Mouse (Mus musculus): ENCODE measurements around the gene Cox14. TPM values are rescaled to one million over a fixed set of nuclear protein-coding genes. Genes with fewer than 3 reads are reported as not detected.
"Not testable (repeated sequence)": the region's sequence is repeated elsewhere in the genome, so short reads cannot be mapped to it uniquely, and the experiment has no call there.

Cox14 gene
- polyA plus RNA-seq, 1 experiment from 2014 or later: 187 TPM

GRCm38 (mm10) chr15:99721921-99722743 is 3.3 kb upstream of the Cox14 start:
- H3K4me2 ChIP-seq (replicated peaks): no peak overlapping the region
- no peak overlapping the region for H3K9ac ChIP-seq
- no peak overlapping the region for H3K27ac ChIP-seq
- H3K4me1 ChIP-seq (replicated peaks): peaks cover 37% of the 10 kb centered on the region
- H3K4me3 ChIP-seq (replicated peaks): no peak overlapping the region
- H3K9me3 ChIP-seq: no peaks in the 10 kb centered on the region
- WGBS: 81% methylated on average over 25 of the region's 25 CpGs
- ATAC-seq: no peak
- no peaks in the 10 kb centered on the region for H3K36me3 ChIP-seq
- no peaks in the 10 kb centered on the region for H3K27me3 ChIP-seq (replicated peaks)

- no peaks in the 10 kb centered on the region for H3K9me3 ChIP-seq
- H3K9ac ChIP-seq: no peak overlapping the region
- ATAC-seq: no peak
- no peak overlapping the region for H3K4me3 ChIP-seq (replicated peaks)
- no peaks in the 10 kb centered on the region for H3K27me3 ChIP-seq (replicated peaks)
- H3K4me1 ChIP-seq (replicated peaks): peaks cover 30% of the 10 kb centered on the region
- WGBS: 62% methylated on average over 10 of the region's 10 CpGs
- H3K36me3 ChIP-seq: peaks cover 7% of the 10 kb centered on the region
- H3K27ac ChIP-seq: peak overlapping the region; percentile 61
- H3K4me2 ChIP-seq (replicated peaks): 0 out of 2 replicates have a peak overlapping the region, but pooled peaks have one; percentile 7
Measured at GRCm38 (mm10) chr15:99723120-99723514, 2.3 kb upstream of the Cox14 start.

- no peak overlapping the region for H3K4me3 ChIP-seq (replicated peaks)
- WGBS: 27% methylated on average over 11 of the region's 11 CpGs
Measured at GRCm38 (mm10) chr15:99723515-99724291, 1.7 kb upstream of the Cox14 start.

GRCm38 (mm10) chr15:99724292-99725021 is 961 bp upstream of the Cox14 start:
- 9% methylated on average over 16 of the region's 16 CpGs for WGBS
- Histone ChIP-seq H3K27ac (peak overlapping the region; percentile 61), H3K4me3 (replicated peaks) (peak overlapping the region; percentile 99), H3K4me1 (replicated peaks) (peaks cover 28% of the 10 kb centered on the region), H3K27me3 (replicated peaks) (no peaks in the 10 kb centered on the region), H3K9ac (no peak overlapping the region), H3K36me3 (peaks cover 20% of the 10 kb centered on the region), H3K4me2 (replicated peaks) (peak overlapping the region; percentile 77), H3K9me3 (no peaks in the 10 kb centered on the region)
- peak; percentile 35 for ATAC-seq

More at GRCm38 (mm10) chr15:99723515-99724291, 1.7 kb upstream of the Cox14 start:
- H3K4me2 ChIP-seq (replicated peaks): peak overlapping the region; percentile 77
- H3K9me3 ChIP-seq: no peaks in the 10 kb centered on the region
- H3K36me3 ChIP-seq: peaks cover 13% of the 10 kb centered on the region
- no peaks in the 10 kb centered on the region for H3K27me3 ChIP-seq (replicated peaks)
- peaks cover 28% of the 10 kb centered on the region for H3K4me1 ChIP-seq (replicated peaks)
- peak overlapping the region; percentile 61 for H3K27ac ChIP-seq
- ATAC-seq: peak; percentile 23; the same call in 1 of the 2 replicates
- no peak overlapping the region for H3K9ac ChIP-seq

- Histone ChIP-seq H3K4me3 (replicated peaks) (peak overlapping the region; percentile 99), H3K27me3 (replicated peaks) (no peaks in the 10 kb centered on the region), H3K4me1 (replicated peaks) (peaks cover 28% of the 10 kb centered on the region), H3K9ac (peak overlapping the region; percentile 95), H3K27ac (no peak overlapping the region), H3K9me3 (no peaks in the 10 kb centered on the region), H3K36me3 (peaks cover 20% of the 10 kb centered on the region), H3K4me2 (replicated peaks) (peak overlapping the region; percentile 78)
- WGBS: 65% methylated on average over 2 of the region's 2 CpGs
- no peak for ATAC-seq
Measured at GRCm38 (mm10) chr15:99726549-99726948, 1.1 kb downstream of the Cox14 start.

- ATAC-seq: not testable (repeated sequence)
- WGBS: 87% methylated on average over 5 of the region's 5 CpGs
Measured at GRCm38 (mm10) chr15:99727039-99727438, 1.6 kb downstream of the Cox14 start.

GRCm38 (mm10) chr15:99727525-99727924 is 2.1 kb downstream of the Cox14 start:
- Histone ChIP-seq H3K9me3 (no peaks in the 10 kb centered on the region), H3K4me2 (replicated peaks) (no peak overlapping the region), H3K4me1 (replicated peaks) (peaks cover 28% of the 10 kb centered on the region), H3K9ac (no peak overlapping the region), H3K27me3 (replicated peaks) (no peaks in the 10 kb centered on the region), H3K4me3 (replicated peaks) (no peak overlapping the region), H3K36me3 (peaks cover 20% of the 10 kb centered on the region), H3K27ac (no peak overlapping the region)
- no peak for ATAC-seq
- 93% methylated on average over 12 of the region's 12 CpGs for WGBS

More at GRCm38 (mm10) chr15:99727039-99727438, 1.6 kb downstream of the Cox14 start:
- H3K9me3 ChIP-seq; H3K4me2 ChIP-seq (replicated peaks); H3K27ac ChIP-seq; H3K27me3 ChIP-seq (replicated peaks); H3K9ac ChIP-seq; H3K4me3 ChIP-seq (replicated peaks): not testable (repeated sequence)
- Histone ChIP-seq H3K4me1 (replicated peaks) (peaks cover 28% of the 10 kb centered on the region), H3K36me3 (peaks cover 20% of the 10 kb centered on the region)

- H3K4me1 ChIP-seq (replicated peaks): peaks cover 23% of the 10 kb centered on the region
- no peaks in the 10 kb centered on the region for H3K9me3 ChIP-seq
- H3K4me2 ChIP-seq (replicated peaks): no peak overlapping the region
- no peaks in the 10 kb centered on the region for H3K27me3 ChIP-seq (replicated peaks)
- WGBS: 95% methylated on average over 5 of the region's 5 CpGs
- peaks cover 20% of the 10 kb centered on the region for H3K36me3 ChIP-seq
- ATAC-seq: no peak
- H3K9ac ChIP-seq: no peak overlapping the region
- H3K27ac ChIP-seq: no peak overlapping the region
- H3K4me3 ChIP-seq (replicated peaks): no peak overlapping the region
Measured at GRCm38 (mm10) chr15:99728211-99728610, 2.8 kb downstream of the Cox14 start.

GRCm38 (mm10) chr15:99729056-99729783 is 3.8 kb downstream of the Cox14 start:
- H3K27me3 ChIP-seq (replicated peaks): no peaks in the 10 kb centered on the region
- H3K27ac ChIP-seq: no peak overlapping the region
- ATAC-seq: no peak
- peaks cover 20% of the 10 kb centered on the region for H3K36me3 ChIP-seq
- H3K9ac ChIP-seq: no peak overlapping the region
- peaks cover 13% of the 10 kb centered on the region for H3K4me1 ChIP-seq (replicated peaks)
- no peaks in the 10 kb centered on the region for H3K9me3 ChIP-seq
- H3K4me3 ChIP-seq (replicated peaks): no peak overlapping the region
- H3K4me2 ChIP-seq (replicated peaks): no peak overlapping the region
- 95% methylated on average over 4 of the region's 4 CpGs for WGBS

- no peak overlapping the region for H3K27ac ChIP-seq
- no peak overlapping the region for H3K4me3 ChIP-seq (replicated peaks)
- no peaks in the 10 kb centered on the region for H3K9me3 ChIP-seq
- no peak for ATAC-seq
- 92% methylated on average over 2 of the region's 2 CpGs for WGBS
- 0 out of 2 replicates have a peak, but pooled peaks cover 4% of the 10 kb centered on the region for H3K4me1 ChIP-seq (replicated peaks)
- no peak overlapping the region for H3K4me2 ChIP-seq (replicated peaks)
- no peaks in the 10 kb centered on the region for H3K27me3 ChIP-seq (replicated peaks)
- peaks cover 30% of the 10 kb centered on the region for H3K36me3 ChIP-seq
- H3K9ac ChIP-seq: no peak overlapping the region
Measured at GRCm38 (mm10) chr15:99731167-99731566, 5.7 kb downstream of the Cox14 start.

GRCm38 (mm10) chr15:99731678-99732077 is 6.3 kb downstream of the Cox14 start:
- H3K4me3 ChIP-seq (replicated peaks): no peak overlapping the region
- H3K9me3 ChIP-seq: no peaks in the 10 kb centered on the region
- WGBS: 89% methylated on average over 3 of the region's 3 CpGs
- no peak for ATAC-seq
- H3K9ac ChIP-seq: no peak overlapping the region
- no peak overlapping the region for H3K4me2 ChIP-seq (replicated peaks)
- H3K27me3 ChIP-seq (replicated peaks): no peaks in the 10 kb centered on the region
- no peak overlapping the region for H3K27ac ChIP-seq
- H3K36me3 ChIP-seq: peaks cover 35% of the 10 kb centered on the region
- 0 out of 2 replicates have a peak, but pooled peaks cover under 1% of the 10 kb centered on the region for H3K4me1 ChIP-seq (replicated peaks)
